Mouse (Mus musculus) midbrain, embryonic 10.5 days (tissue): Measurements from ENCODE around the gene Atg2a. TPM values are rescaled to one million over a fixed set of nuclear protein-coding genes. Genes with fewer than 3 reads are reported as not detected.
A peak's percentile ranks its signal among the peaks of the same experiment; 100 is the strongest.
"Not testable (repeated sequence)": the region's sequence is repeated elsewhere in the genome, so short reads cannot be mapped to it uniquely, and the experiment has no call there.

Experiments
- DNase-seq: peaks from one replicate; pipeline ENCODE4 v3.0.0-alpha.2; 2017; ENCODE audit warnings: low spot score
- H3K27ac ChIP-seq: fragments of 300-500 bp; sonication (generic); replicated peaks from 2 replicates; pipeline ENCODE4 v1.5.1; 2016; ENCODE audit warnings: mild to moderate bottlenecking
- H3K27me3 ChIP-seq: fragments of 300-500 bp; sonication (generic); 2 replicates; pipeline ENCODE4 v1.6.1; 2016; ENCODE audit warnings: low read depth, mild to moderate bottlenecking; ENCODE audit not compliant: poor library complexity, severe bottlenecking
- H3K36me3 ChIP-seq: fragments of 300-500 bp; sonication (generic); 2 replicates; pipeline ENCODE4 v1.6.1; 2016; ENCODE audit warnings: mild to moderate bottlenecking, moderate library complexity
- H3K4me1 ChIP-seq: fragments of 300-500 bp; sonication (generic); 2 replicates; pipeline ENCODE4 v1.6.1; 2016
- H3K4me3 ChIP-seq: fragments of 300-500 bp; sonication (generic); 2 replicates; pipeline ENCODE4 v1.5.1; 2016; ENCODE audit warnings: mild to moderate bottlenecking, moderate library complexity
- H3K9me3 ChIP-seq: fragments of 300-500 bp; sonication (generic); replicated peaks from 2 replicates; pipeline ENCODE4 v1.6.1; 2016; ENCODE audit warnings: mild to moderate bottlenecking
- WGBS: fragments of 180-500 bp; shearing (Covaris S2); methylation state at CpG from one replicate; pipeline ENCODE4 v1.1.7; 2016; 5-methylcytosine and 5-hydroxymethylcytosine counted together
- polyA plus RNA-seq: library from polyadenylated mRNA; unstranded; fragments of >200 nt; fragmentation: Nextera tagmentation; extraction: Ambion mirVana; gene quantifications from 2 replicates; pipeline ENCODE4 v1.2.1, GENCODE M21; 2016

Gene Atg2a
- polyA plus RNA-seq, 1 experiment from 2014 or later, result 10.1 TPM

- H3K9me3 ChIP-seq, result no peaks in the 10 kb centered on the region
- H3K4me1 ChIP-seq, result peaks cover 32% of the 10 kb centered on the region
- DNase-seq, result no peak
- H3K36me3 ChIP-seq, result peaks cover 75% of the 10 kb centered on the region
- no peaks in the 10 kb centered on the region for H3K27me3 ChIP-seq
- 90% methylated on average over 14 of the region's 14 CpGs for WGBS
- no peak overlapping the region for H3K27ac ChIP-seq
- H3K4me3 ChIP-seq, result no peak overlapping the region
Observed at GRCm38 (mm10) chr19:6281122-6282020, 39.9 kb downstream of the Atg2a start.

DNA sequence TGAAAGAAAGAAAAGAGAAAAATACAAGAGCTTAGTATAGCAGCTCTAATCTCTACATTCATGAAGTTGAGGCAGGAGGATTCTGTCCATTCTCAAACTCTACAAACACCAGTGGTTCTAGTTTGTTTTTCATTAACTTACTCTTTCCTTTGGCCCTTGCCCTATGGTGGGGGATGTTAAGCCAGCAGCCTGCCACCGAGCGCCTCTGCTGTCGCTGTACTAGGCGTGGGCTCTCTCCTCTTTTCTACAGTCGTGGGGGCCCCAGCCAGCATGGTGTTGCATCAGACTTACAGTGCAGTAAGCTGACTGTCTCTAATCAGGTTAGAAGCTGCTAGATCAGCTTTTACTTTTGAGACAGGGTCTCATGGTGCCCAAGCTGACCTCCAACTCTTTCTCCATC is 41.5 kb downstream of the Atg2a start:
- DNase-seq, result no peak
- Histone ChIP-seq H3K36me3 (peaks cover 89% of the 10 kb centered on the region), H3K27ac (no peak overlapping the region), H3K4me3 (no peak overlapping the region), H3K4me1 (peaks cover 29% of the 10 kb centered on the region), H3K9me3 (no peaks in the 10 kb centered on the region), H3K27me3 (no peaks in the 10 kb centered on the region)
- 88% methylated on average over 5 of the region's 5 CpGs for WGBS

- no peak for DNase-seq
- H3K27me3 ChIP-seq, result no peaks in the 10 kb centered on the region
- 0 out of 2 replicates have a peak overlapping the region, but pooled peaks have one; percentile 13 for H3K27ac ChIP-seq
- H3K4me3 ChIP-seq, result no peak overlapping the region
- H3K9me3 ChIP-seq, result no peaks in the 10 kb centered on the region
- WGBS, result 87% methylated on average over 12 of the region's 12 CpGs
- H3K4me1 ChIP-seq, result peaks cover 17% of the 10 kb centered on the region
- peaks cover 95% of the 10 kb centered on the region for H3K36me3 ChIP-seq
Observed at GRCm38 (mm10) chr19:6284502-6284901, 43.0 kb downstream of the Atg2a start.

DNA sequence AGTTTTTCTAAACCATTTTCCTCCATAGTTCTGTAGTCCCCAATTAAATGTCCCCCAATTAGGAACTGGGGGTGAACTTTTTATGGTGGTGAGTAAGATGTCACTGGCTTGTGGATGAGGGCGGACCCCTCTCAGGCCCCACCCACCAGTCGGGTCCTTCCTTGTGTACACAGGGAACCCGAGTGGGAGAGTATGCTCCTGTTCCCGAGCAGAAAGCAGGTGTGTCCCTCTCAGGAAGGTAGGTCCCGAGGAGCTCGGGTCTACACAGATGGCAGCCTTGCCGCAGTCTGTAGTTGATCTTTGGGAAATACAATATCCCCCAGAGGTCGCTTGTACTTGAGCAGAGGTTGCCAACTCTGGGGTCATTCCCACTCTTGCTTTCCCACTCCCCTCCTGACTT is 43.8 kb downstream of the Atg2a start:
- Histone ChIP-seq H3K4me3 (no peak overlapping the region), H3K9me3 (no peaks in the 10 kb centered on the region), H3K4me1 (peaks cover 10% of the 10 kb centered on the region; the same call in 1 of the 2 replicates), H3K27ac (0 out of 2 replicates have a peak overlapping the region, but pooled peaks have one; percentile 1), H3K27me3 (no peaks in the 10 kb centered on the region), H3K36me3 (peaks cover 95% of the 10 kb centered on the region)
- WGBS, result 85% methylated on average over 8 of the region's 8 CpGs
- DNase-seq, result no peak

DNA sequence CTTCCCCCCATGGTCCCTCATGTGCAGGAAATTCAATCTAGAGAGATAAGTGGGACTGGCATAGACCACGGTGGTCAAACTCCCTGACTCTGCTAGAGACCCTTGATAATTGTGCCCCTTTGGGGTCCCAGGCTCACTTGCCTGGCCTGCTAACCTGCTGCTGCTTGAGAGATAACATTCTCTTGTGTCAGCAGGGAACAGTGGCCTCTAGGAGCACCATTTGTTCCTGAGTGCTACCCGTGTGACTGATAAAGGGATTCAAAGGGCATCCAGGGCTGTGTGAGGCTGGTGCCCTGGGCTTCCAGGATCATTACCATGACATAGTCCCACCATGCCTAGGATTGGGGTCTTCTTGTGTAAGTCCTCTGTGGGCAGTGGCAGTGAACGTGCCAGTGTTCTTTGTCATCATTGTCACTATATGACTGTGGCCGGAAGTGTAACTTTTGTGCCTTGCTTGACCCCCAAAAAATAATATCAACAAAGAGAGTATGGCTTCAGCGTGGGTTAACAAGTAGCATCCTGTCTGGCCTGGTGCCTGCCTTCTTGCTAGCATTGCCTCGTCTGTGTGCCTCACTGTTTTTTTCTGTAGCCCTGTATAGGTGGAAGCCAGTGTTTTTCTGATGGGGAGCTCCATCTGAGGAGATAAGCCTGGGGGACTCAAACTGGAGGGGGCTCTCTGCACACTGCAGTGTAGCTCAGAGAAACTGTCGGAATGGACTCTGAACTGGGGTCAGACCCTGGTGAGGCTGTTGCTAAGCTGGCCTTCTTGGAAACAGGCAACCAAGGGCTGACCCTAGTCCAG is 44.4 kb downstream of the Atg2a start:
- H3K4me1 ChIP-seq, result peaks cover 10% of the 10 kb centered on the region; the same call in 1 of the 2 replicates
- 84% methylated on average over 7 of the region's 7 CpGs for WGBS
- H3K4me3 ChIP-seq, result no peak overlapping the region
- H3K27ac ChIP-seq, result peak overlapping the region; percentile 1; the same call in 1 of the 2 replicates
- no peak for DNase-seq
- no peaks in the 10 kb centered on the region for H3K27me3 ChIP-seq
- no peaks in the 10 kb centered on the region for H3K9me3 ChIP-seq
- peaks cover 92% of the 10 kb centered on the region for H3K36me3 ChIP-seq

DNA sequence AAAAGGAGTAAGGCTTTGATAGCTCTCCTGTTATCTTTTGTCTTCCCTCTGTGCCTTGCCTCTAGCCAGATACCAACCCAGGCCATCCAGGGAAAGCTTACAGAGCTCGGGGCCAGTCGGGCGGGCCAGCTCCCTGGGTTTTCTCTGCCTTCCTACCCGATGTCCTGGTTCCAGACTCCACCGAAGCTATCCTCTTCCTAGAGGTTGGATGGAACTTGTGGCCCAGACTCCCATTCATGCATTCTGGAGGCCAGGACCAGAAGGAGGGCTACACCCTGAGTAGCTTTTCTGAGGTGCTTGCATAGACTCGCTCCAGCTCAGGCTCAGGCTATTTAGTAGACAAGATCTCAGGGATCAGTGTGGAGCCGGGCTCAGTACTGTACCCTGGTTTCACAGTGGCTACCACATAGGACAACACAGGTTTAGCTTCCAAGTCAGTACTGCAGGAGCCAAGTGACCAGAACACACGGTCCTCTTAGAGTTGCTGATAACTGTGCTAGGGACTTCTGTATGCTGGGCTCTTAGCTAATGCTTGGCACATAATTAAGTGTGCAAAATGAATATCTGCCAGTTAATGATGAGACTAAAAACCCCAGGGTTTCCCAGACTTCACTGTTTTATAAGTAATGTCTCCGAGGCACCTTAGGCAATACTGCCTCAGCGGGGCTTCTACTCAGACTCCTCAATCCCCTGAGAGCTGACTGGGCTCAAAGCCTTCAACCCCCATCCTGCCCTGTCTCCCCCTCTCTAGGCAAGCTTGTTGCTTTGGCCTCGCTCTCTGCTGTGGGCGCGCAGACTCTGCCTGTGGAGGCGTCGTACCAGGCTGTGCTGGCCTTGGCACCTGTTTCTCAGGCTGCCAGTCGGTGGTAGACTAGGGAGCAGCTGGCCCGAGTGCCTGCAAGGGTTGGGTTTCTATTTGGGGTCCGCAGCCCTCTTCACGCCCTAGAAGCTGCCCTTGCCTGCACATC is 45.2 kb downstream of the Atg2a start:
- H3K4me1 ChIP-seq, result peaks cover 16% of the 10 kb centered on the region; the same call in 1 of the 2 replicates
- WGBS, result 94% methylated on average over 19 of the region's 19 CpGs
- H3K9me3 ChIP-seq, result no peaks in the 10 kb centered on the region
- peak overlapping the region; percentile 57 for H3K27ac ChIP-seq
- H3K27me3 ChIP-seq, result no peaks in the 10 kb centered on the region
- peaks cover 92% of the 10 kb centered on the region for H3K36me3 ChIP-seq
- H3K4me3 ChIP-seq, result no peak overlapping the region
- no peak for DNase-seq

DNA sequence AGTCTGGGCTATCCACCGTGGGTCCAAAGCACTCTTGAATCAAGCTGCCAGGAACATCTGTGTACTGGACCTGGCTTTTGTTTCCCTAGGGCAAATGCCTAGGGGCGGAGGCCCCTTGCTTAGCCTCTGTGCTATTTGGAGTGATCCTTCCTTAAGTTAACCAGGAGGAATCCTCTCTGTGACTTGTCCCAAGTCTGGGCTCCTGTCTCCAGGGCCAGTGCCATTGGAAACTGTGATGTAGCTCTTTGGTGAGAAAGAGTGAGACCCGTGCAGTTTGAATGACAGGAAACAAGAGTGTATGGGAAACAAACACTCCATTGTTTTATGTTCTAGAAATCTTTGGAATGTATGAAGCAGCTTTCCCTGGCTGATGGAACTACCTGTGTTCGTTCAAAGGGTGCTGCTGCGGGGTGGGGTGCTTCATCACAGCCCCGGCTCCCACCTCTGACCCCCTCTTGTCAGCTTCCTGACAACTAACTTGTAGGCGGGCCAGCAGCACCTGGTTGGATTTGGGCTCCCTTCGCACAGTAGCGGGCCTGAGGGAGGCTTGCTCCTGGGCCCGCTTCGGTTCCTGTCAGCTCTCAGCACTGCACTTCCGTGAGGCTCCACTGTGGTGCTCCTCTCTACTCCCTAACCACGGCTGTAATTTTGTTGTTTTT is 46.9 kb downstream of the Atg2a start:
- Histone ChIP-seq H3K36me3 (peaks cover 92% of the 10 kb centered on the region), H3K4me1 (peaks cover 16% of the 10 kb centered on the region; the same call in 1 of the 2 replicates), H3K27me3 (no peaks in the 10 kb centered on the region), H3K27ac (0 out of 2 replicates have a peak overlapping the region, but pooled peaks have one; percentile 17), H3K9me3 (no peaks in the 10 kb centered on the region), H3K4me3 (no peak overlapping the region)
- WGBS, result 87% methylated on average over 13 of the region's 13 CpGs
- DNase-seq, result no peak

DNA sequence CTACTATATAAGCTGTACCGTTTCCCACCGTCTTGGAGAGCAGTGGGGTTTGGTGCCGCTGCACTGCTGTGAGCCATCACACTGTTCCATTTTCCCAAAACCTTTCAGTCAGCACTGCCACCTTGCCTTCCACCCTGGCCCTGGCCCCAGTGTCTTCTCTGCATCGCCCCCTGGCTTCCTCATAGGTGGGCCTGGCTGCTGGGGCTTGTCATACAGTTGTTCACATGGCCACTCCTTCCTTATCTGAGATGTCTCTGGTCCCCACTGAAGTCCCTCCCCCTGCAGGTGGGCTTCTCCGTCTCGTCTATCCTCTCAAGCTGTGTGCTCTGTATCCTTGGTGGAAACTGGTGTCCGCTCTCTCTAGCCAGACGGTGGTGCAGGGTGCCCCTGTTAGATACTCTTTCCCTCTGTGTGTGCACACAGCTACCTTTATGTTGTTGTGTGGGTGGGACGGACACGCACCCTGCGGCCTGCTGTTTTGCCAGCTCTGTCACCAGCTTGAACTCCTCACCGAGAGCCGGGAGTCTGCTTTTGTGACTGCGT is 48.3 kb downstream of the Atg2a start:
- no peaks in the 10 kb centered on the region for H3K9me3 ChIP-seq
- no peak overlapping the region for H3K27ac ChIP-seq
- 92% methylated on average over 14 of the region's 14 CpGs for WGBS
- DNase-seq, result no peak
- no peak overlapping the region for H3K4me3 ChIP-seq
- H3K4me1 ChIP-seq, result peaks cover 16% of the 10 kb centered on the region; the same call in 1 of the 2 replicates
- peaks cover 92% of the 10 kb centered on the region for H3K36me3 ChIP-seq
- no peaks in the 10 kb centered on the region for H3K27me3 ChIP-seq

DNA sequence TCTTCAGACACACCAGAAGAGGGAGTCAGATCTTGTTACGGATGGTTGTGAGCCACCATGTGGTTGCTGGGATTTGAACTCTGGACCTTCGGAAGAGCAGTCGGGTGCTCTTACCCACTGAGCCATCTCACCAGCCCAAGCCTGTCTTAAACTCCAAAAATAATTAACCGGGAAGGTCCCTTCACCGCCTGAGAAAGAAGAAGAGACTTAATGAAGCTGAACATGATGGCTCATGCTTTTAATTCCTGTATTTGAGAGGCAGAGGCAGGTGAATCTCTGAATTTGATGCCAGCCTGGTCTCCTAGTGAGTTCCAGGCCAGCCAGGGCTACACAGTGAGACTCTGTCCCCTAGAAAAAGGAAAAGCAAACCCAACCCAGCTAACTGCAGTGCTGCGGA is 49.2 kb downstream of the Atg2a start:
- Histone ChIP-seq H3K4me3 (0 out of 2 replicates have a peak overlapping the region, but pooled peaks have one; percentile 7), H3K36me3 (peaks cover 92% of the 10 kb centered on the region), H3K27ac (0 out of 2 replicates have a peak overlapping the region, but pooled peaks have one; percentile 63), H3K4me1 (peaks cover 16% of the 10 kb centered on the region; the same call in 1 of the 2 replicates)
- not testable (repeated sequence) for H3K9me3 ChIP-seq, H3K27me3 ChIP-seq, DNase-seq
- WGBS, result 91% methylated on average over 5 of the region's 6 CpGs

DNA sequence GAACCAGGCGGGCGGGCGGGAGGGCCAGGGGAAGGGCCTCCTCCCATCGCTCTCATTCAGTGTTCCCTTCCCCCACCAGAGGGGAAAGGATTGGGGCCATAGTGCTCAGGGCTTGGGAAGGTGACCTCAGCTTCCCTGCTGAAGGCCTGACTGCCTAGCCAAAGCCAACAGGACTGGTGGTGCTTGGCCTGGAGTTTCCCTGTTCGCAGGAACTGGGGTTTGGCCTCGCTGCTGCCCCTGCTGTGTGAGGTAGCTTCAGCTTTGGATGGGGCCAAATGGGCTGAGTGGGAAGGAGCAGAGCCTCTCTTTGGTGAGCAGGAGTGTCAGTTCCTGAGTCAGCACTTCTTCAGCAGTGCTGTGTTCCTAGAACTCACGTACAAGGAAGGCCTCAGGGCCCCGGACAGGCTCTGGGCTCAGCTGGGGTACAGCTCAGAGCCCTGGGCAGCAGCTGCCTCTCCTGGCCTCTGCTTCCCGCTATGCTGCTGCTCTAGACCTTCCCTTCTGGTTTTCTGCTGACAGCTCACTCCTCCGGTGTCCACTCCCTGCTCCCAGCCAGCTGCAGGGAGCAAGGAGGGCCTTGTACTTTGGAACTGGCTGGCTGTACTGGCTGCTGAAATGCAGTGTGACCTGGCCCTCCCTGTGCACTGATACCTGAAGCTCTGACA is 49.8 kb downstream of the Atg2a start:
- H3K27ac ChIP-seq, result peak overlapping the region; percentile 63; the same call in 1 of the 2 replicates
- H3K4me3 ChIP-seq, result 0 out of 2 replicates have a peak overlapping the region, but pooled peaks have one; percentile 7
- no peaks in the 10 kb centered on the region for H3K27me3 ChIP-seq
- peaks cover 16% of the 10 kb centered on the region; the same call in 1 of the 2 replicates for H3K4me1 ChIP-seq
- H3K9me3 ChIP-seq, result no peaks in the 10 kb centered on the region
- WGBS, result 85% methylated on average over 10 of the region's 10 CpGs
- H3K36me3 ChIP-seq, result peaks cover 92% of the 10 kb centered on the region
- no peak for DNase-seq

DNA sequence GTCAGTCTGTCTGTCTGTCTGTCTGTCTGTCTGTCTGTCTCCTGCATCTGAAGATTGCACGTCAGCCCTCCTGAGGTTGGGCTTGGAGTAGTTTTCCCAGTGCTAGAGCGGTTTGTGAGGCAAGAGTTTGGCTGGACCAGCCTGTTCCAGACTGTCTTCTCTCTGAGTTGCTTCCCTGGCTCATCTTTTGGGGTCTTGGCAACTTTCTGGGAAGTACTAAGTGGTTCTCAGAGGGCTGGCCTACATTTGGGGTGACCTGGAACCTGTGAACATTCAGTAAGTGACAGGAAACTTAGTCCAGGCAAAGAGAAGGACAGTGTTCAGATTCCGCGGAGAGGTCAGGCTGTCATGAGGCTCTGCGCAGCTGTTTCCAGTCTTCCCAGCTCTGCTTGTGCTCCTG is 50.8 kb downstream of the Atg2a start:
- no peaks in the 10 kb centered on the region for H3K9me3 ChIP-seq
- H3K27me3 ChIP-seq, result no peaks in the 10 kb centered on the region
- H3K27ac ChIP-seq, result no peak overlapping the region
- peaks cover 92% of the 10 kb centered on the region for H3K36me3 ChIP-seq
- 91% methylated on average over 5 of the region's 5 CpGs for WGBS
- no peak for DNase-seq
- H3K4me1 ChIP-seq, result peaks cover 12% of the 10 kb centered on the region; the same call in 1 of the 2 replicates
- H3K4me3 ChIP-seq, result no peak overlapping the region
